ENCODE assay signal across 27 mouse cellular contexts in the genomic region with DNA sequence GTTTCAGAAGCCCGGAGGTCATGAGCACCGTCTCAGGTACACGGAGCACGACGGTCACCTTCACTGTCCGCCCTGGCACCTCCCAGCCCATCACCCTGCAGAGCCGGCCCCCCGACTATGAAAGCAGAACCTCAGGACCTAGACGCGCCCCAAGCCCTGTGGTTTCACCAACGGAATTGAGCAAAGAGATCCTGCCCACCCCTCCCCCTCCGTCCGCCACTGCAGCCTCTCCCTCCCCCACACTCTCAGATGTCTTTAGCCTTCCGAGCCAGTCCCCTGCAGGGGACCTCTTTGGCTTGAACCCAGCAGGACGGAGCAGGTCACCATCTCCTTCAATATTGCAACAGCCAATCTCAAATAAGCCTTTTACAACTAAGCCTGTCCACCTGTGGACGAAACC. TPM values are rescaled to one million over a fixed set of nuclear protein-coding genes. Genes with fewer than 3 reads are reported as not detected.
DNase-seq lines count a peak whose midpoint lies in the region; ATAC-seq lines count a peak whose summit lies in the region.
"Had no signal": no experiment of that assay in that cellular context is flagged by ENCODE, and none has a peak within 500 bp of the region (broad histone marks: within the 10 kb centered on the region; RNA-seq: fewer than 3 reads in every experiment).

No protein-coding gene starts in this region.

- H3K27ac ChIP-seq in kidney, embryonic 15.5 days, result no peak overlapping the region
- no peak overlapping the region for H3K27ac ChIP-seq in limb, embryonic 12.5 days
- H3K27ac ChIP-seq: hindbrain, embryonic 15.5 days; liver, embryonic 15.5 days; midbrain, embryonic 12.5 days; neural tube, embryonic 13.5 days had no signal

- H3K27me3 ChIP-seq in kidney, embryonic 15.5 days, result no peaks in the 10 kb centered on the region
- H3K27me3 ChIP-seq in limb, embryonic 12.5 days, result no peaks in the 10 kb centered on the region
- H3K27me3 ChIP-seq: hindbrain, embryonic 15.5 days; neural tube, embryonic 13.5 days; Patski had no signal

- no peak overlapping the region for H3K4me3 ChIP-seq in kidney, embryonic 15.5 days (replicated peaks)
- no peak overlapping the region for H3K4me3 ChIP-seq in limb, embryonic 12.5 days (replicated peaks)
- H3K4me3 ChIP-seq: hindbrain, embryonic 15.5 days; liver, embryonic 15.5 days; midbrain, embryonic 12.5 days; neural tube, embryonic 13.5 days had no signal

- 0 out of 2 replicates have a peak overlapping the region, but pooled peaks have one; percentile 25 for H3K4me2 ChIP-seq in kidney, embryonic 15.5 days
- peak overlapping the region; percentile 28 for H3K4me2 ChIP-seq in limb, embryonic 12.5 days
- H3K4me2 ChIP-seq: heart, embryonic 11.5 days; hindbrain, embryonic 15.5 days; liver, embryonic 15.5 days; lung, embryonic 14.5 days; midbrain, embryonic 12.5 days; neural tube, embryonic 13.5 days had no signal

- H3K4me1 ChIP-seq in kidney, embryonic 15.5 days, result peaks cover 23% of the 10 kb centered on the region
- peaks cover 23% of the 10 kb centered on the region for H3K4me1 ChIP-seq in limb, embryonic 12.5 days (replicated peaks)

- WGBS in kidney, embryonic 15.5 days, result 21% methylated on average over 16 of the region's 16 CpGs
- WGBS in limb, embryonic 12.5 days, result 26% methylated on average over 16 of the region's 16 CpGs

- DNase-seq in embryo, embryonic 11 days, result peak; percentile 24
- DNase-seq in embryo, embryonic 10 days (ENCODE audit: low spot score), result no peak
- DNase-seq in kidney, adult 18-20 months, result no peak
- no peak for DNase-seq in thymus, postnatal 25 days
- DNase-seq in urinary bladder, adult 18-20 months (ENCODE audit: low spot score in 2 of 2), result no peak
- DNase-seq: adrenal gland, postnatal 14 days; cerebellum, adult 11-12 months; cerebellum, postnatal 36 days; gastrocnemius, postnatal 25 days; heart, adult 18-20 months; heart, postnatal 36 days; kidney, adult 8-10 months; kidney, postnatal 14 days; left cerebral cortex, postnatal 4 days; lung, embryonic 14.5 days; lung, postnatal 14 days; right cerebral cortex, postnatal 14 days had no signal

- no peak overlapping the region for H3K9ac ChIP-seq in kidney, embryonic 15.5 days
- H3K9ac ChIP-seq in limb, embryonic 12.5 days (replicated peaks), result no peak overlapping the region
- H3K9ac ChIP-seq: hindbrain, embryonic 15.5 days; liver, embryonic 15.5 days; lung, embryonic 14.5 days; midbrain, embryonic 12.5 days; neural tube, embryonic 13.5 days had no signal

- no peaks in the 10 kb centered on the region for H3K9me3 ChIP-seq in kidney, embryonic 15.5 days (replicated peaks)
- no peaks in the 10 kb centered on the region for H3K9me3 ChIP-seq in limb, embryonic 12.5 days
- H3K9me3 ChIP-seq: hindbrain, embryonic 15.5 days; liver, embryonic 15.5 days; midbrain, embryonic 12.5 days; neural tube, embryonic 13.5 days had no signal

- H3K36me3 ChIP-seq in kidney, embryonic 15.5 days, result no peaks in the 10 kb centered on the region
- H3K36me3 ChIP-seq in limb, embryonic 12.5 days, result no peaks in the 10 kb centered on the region
- H3K36me3 ChIP-seq: hindbrain, embryonic 15.5 days; liver, embryonic 15.5 days; midbrain, embryonic 12.5 days had no signal

- no peak for ATAC-seq in kidney, embryonic 15.5 days (replicated peaks; ENCODE audit: low FRiP score)
- peak; percentile 60 for ATAC-seq in common myeloid progenitor, adult 5-6 weeks (replicated peaks; ENCODE audit: low read depth, poor library complexity, severe bottlenecking)
- no peak for ATAC-seq in limb, embryonic 12.5 days (ENCODE audit: insufficient number of reproducible peaks, insufficient read depth, low FRiP score, low TSS enrichment, low read depth)
- ATAC-seq: forebrain, embryonic 14.5 days; Patski had no signal

RNA-seq across cellular contexts. Expression of a gene that starts 50.3 kb away (rescaled TPM):
- 167 and 180 TPM in 2 replicates for polyA plus RNA-seq in kidney, embryonic 15.5 days (2015; fragmentation: Nextera tagmentation; extraction: Ambion mirVana)
- total RNA-seq in common myeloid progenitor, adult 5-6 weeks (2017), result 41.2 and 46.7 TPM in 2 replicates
- polyA plus RNA-seq in limb, embryonic 12.5 days (2016; fragmentation: Nextera tagmentation; extraction: Ambion mirVana), result 179 and 193 TPM in 2 replicates
